ENCODE assay signal across 8 mouse cellular contexts in the genomic region with DNA sequence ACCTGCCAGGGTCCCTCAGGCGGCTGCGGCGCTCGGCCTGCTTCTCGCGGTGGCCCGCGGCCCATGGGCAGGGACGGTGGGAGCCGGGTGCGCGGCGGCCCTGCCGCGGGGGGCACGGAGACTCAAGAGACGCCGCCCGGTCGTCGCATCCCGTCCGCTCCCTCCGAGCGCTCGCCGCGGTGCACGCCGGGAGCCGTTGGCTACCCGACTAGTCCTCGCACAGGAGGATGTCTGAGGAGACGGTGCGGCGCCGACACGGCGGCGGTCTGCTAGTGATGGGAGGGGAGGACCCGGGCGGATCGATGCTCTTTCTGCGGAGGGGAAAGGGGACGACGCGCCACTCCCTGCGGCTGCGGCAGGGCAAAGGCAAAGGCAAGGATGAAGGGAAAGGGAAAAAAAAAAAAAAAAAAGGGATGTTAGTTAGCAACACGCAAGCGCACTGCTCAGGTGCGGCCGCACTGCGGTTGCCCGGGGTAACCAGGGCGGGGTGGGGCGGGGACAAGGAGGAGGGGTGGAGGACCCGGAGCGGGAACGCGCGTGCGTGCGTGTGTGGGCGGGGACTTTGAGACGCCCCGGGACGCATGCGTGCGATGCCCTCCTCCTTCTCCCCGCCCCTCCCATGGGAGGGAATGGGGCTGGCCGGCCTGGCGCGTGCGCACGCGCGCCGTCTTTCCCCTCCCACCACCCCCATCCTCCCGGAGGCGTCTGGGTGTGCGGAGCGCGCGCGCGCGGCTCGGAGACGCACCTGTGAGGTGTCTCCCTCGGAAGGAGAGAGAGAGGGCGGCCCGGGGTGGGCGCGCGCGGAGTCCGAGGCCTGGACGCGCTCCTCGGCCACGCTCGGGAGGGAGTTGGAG. TPM values are rescaled to one million over a fixed set of nuclear protein-coding genes. Genes with fewer than 3 reads are reported as not detected.
DNase-seq lines count a peak whose midpoint lies in the region; ATAC-seq lines count a peak whose summit lies in the region.

A gene (minus strand): TSS at position 412 of the 854 bp plus-strand sequence.
A gene (plus strand): TSS at position 679 of the 854 bp plus-strand sequence.

- no peaks in the 10 kb centered on the region for H3K9me3 ChIP-seq in heart, embryonic 10.5 days
- no peaks in the 10 kb centered on the region for H3K9me3 ChIP-seq in kidney, embryonic 15.5 days (replicated peaks)

- WGBS in heart, embryonic 10.5 days = under 1% methylated on average over 97 of the region's 103 CpGs
- WGBS in kidney, embryonic 15.5 days = under 1% methylated on average over 93 of the region's 103 CpGs

- H3K27me3 ChIP-seq in heart, embryonic 10.5 days (ENCODE audit: insufficient read depth, poor library complexity, severe bottlenecking) = peaks cover 47% of the 10 kb centered on the region
- H3K27me3 ChIP-seq in kidney, embryonic 15.5 days = peaks cover 34% of the 10 kb centered on the region

- peak; percentile 99 for DNase-seq in B cell, adult 2 months
- DNase-seq in brain, adult 2 months (ENCODE audit: low read depth, low spot score) = peak; percentile 100
- peak; percentile 99 for DNase-seq in heart, embryonic 10.5 days (ENCODE audit: low spot score)
- peak; percentile 99 for DNase-seq in liver
- peak; percentile 96 to 97 for DNase-seq in spleen, postnatal 4 days (ENCODE audit: low spot score in 2 of 2)

- H3K36me3 ChIP-seq in heart, embryonic 10.5 days = no peaks in the 10 kb centered on the region
- peaks cover 13% of the 10 kb centered on the region for H3K36me3 ChIP-seq in kidney, embryonic 15.5 days

- peak within 1 kb of the TSS; percentile 95 for H3K9ac ChIP-seq in kidney, embryonic 15.5 days

- H3K4me1 ChIP-seq in heart, embryonic 10.5 days = peaks cover 28% of the 10 kb centered on the region
- peaks cover 37% of the 10 kb centered on the region for H3K4me1 ChIP-seq in kidney, embryonic 15.5 days

- peak within 1 kb of the TSS; percentile 97 for H3K4me2 ChIP-seq in kidney, embryonic 15.5 days

- peak within 1 kb of the TSS; percentile 87 for H3K4me3 ChIP-seq in heart, embryonic 10.5 days
- H3K4me3 ChIP-seq in kidney, embryonic 15.5 days (replicated peaks) = peak within 1 kb of the TSS; percentile 97

- peak within 1 kb of the TSS; percentile 94 for H3K27ac ChIP-seq in heart, embryonic 10.5 days
- peak within 1 kb of the TSS; percentile 96 for H3K27ac ChIP-seq in kidney, embryonic 15.5 days

- peak; percentile 98 for ATAC-seq in erythroblast, adult 5-6 weeks (replicated peaks; ENCODE audit: low FRiP score, poor library complexity, severe bottlenecking)
- peak; percentile 94 for ATAC-seq in kidney, embryonic 15.5 days (replicated peaks; ENCODE audit: low FRiP score)
- ATAC-seq in monocyte, adult 5-6 weeks (replicated peaks; ENCODE audit: insufficient number of reproducible peaks, low FRiP score, low TSS enrichment, poor library complexity, severe bottlenecking) = peak; percentile 92

RNA-seq across cellular contexts. Expression of the first gene that starts in this region (rescaled TPM):
- not detected in 2 replicates for total RNA-seq in erythroblast, adult 5-6 weeks (2015; ENCODE audit: low replicate concordance)
- not detected in 2 replicates for total RNA-seq in erythroblast, adult 5-6 weeks (2017; ENCODE audit: low replicate concordance)
- polyA plus RNA-seq in heart, embryonic 10.5 days (2016; fragmentation: Nextera tagmentation; extraction: Ambion mirVana) = 5.0 and 7.8 TPM in 2 replicates
- polyA plus RNA-seq in kidney, embryonic 15.5 days (2015; fragmentation: Nextera tagmentation; extraction: Ambion mirVana) = 9.1 and 9.7 TPM in 2 replicates
- 0.96 to 9.1 TPM (median 1.6 TPM) in 3 replicates for total RNA-seq in monocyte, adult 5-6 weeks (2017)

RNA-seq across cellular contexts. Expression of the second gene that starts in this region (rescaled TPM):
- total RNA-seq in erythroblast, adult 5-6 weeks (2015; ENCODE audit: low replicate concordance) = 3.3 and 3.8 TPM in 2 replicates
- 5.0 and 7.9 TPM in 2 replicates for total RNA-seq in erythroblast, adult 5-6 weeks (2017; ENCODE audit: low replicate concordance)
- 61.4 and 91.2 TPM in 2 replicates for polyA plus RNA-seq in heart, embryonic 10.5 days (2016; fragmentation: Nextera tagmentation; extraction: Ambion mirVana)
- 118 and 126 TPM in 2 replicates for polyA plus RNA-seq in kidney, embryonic 15.5 days (2015; fragmentation: Nextera tagmentation; extraction: Ambion mirVana)
- total RNA-seq in monocyte, adult 5-6 weeks (2017) = 5.8 to 25.7 TPM (median 19.3 TPM) in 3 replicates

Comparison
In these comparisons a context has a peak if more than half of its experiments do, and no peak if none do; other contexts are left out.
1. Peak in every context shown above with its lines: DNase-seq, ATAC-seq, H3K4me3 ChIP-seq and H3K27ac ChIP-seq.